Mouse (Mus musculus) forebrain, embryonic 16.5 days (tissue): Measurements from ENCODE around the gene Parn. TPM values are rescaled to one million over a fixed set of nuclear protein-coding genes. Genes with fewer than 3 reads are reported as not detected.

Source experiments
- ATAC-seq: fragments of 200-750 bp; cut with Nextera tagmentation; 2 replicates; pipeline ENCODE4 v1.8.0; 2017; ENCODE audit warnings: mild to moderate bottlenecking, moderate library complexity
- H3K27ac ChIP-seq: fragments of 300-500 bp; sonication (generic); 2 replicates; pipeline ENCODE4 v1.5.1; 2014; ENCODE audit warnings: low read length, control low read depth
- H3K27me3 ChIP-seq: fragments of 300-500 bp; sonication (generic); replicated peaks from 2 replicates; pipeline ENCODE4 v1.6.1; 2014; ENCODE audit warnings: low read length; ENCODE audit not compliant: control insufficient read depth, insufficient read depth
- H3K36me3 ChIP-seq: fragments of 300-500 bp; sonication (generic); 2 replicates; pipeline ENCODE4 v1.6.1; 2014; ENCODE audit not compliant: control insufficient read depth, insufficient read depth
- H3K4me1 ChIP-seq: fragments of 300-500 bp; sonication (generic); replicated peaks from 2 replicates; pipeline ENCODE4 v1.6.1; 2014; ENCODE audit warnings: low read length; ENCODE audit not compliant: control insufficient read depth, insufficient read depth
- H3K4me2 ChIP-seq: fragments of 300-500 bp; sonication (generic); 2 replicates; pipeline ENCODE4 v1.6.1; 2014; ENCODE audit warnings: mild to moderate bottlenecking, low read length, control low read depth
- H3K4me3 ChIP-seq: fragments of 300-500 bp; sonication (generic); replicated peaks from 2 replicates; pipeline ENCODE4 v1.5.1; 2014; ENCODE audit warnings: mild to moderate bottlenecking, low read length, control low read depth
- H3K9ac ChIP-seq: fragments of 300-500 bp; sonication (generic); replicated peaks from 2 replicates; pipeline ENCODE4 v1.6.1; 2014; ENCODE audit warnings: low read depth, low read length, control low read depth
- H3K9me3 ChIP-seq: fragments of 300-500 bp; sonication (generic); 2 replicates; pipeline ENCODE4 v1.6.1; 2016; ENCODE audit warnings: low read length; ENCODE audit not compliant: control insufficient read depth
- WGBS: fragments of 180-500 bp; shearing (Covaris S2); extraction: QIAGEN DNeasy Blood & Tissue Kit; methylation state at CpG from one replicate; pipeline ENCODE4 v1.1.7; 2014; 5-methylcytosine and 5-hydroxymethylcytosine counted together
- polyA plus RNA-seq: library from polyadenylated mRNA; unstranded; fragments of >200 nt; fragmentation: Nextera tagmentation; extraction: Ambion mirVana; gene quantifications from 2 replicates; pipeline ENCODE4 v1.2.1, GENCODE M21; 2015

Parn gene
- polyA plus RNA-seq, 1 experiment from 2014 or later, result 44.2 TPM

DNA sequence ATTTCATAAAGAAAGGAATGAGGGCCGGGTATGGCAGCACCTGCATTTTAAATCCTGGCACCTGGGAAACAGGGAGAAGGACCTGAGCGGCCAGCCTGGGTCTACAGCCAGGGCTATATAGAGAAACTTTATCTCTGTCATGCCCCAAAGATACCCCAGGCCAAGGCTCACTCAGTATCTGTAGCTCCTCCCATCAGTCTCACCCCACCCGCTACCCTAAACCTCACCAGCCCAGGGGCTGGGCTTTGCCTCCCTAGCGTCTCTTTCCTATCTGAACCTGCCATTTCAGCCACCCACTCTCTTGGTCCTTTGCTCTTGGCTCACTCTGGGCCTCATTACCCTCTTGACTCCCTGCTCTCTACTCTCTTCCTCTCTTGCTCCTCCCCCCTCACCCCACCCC, 92.7 kb downstream of the Parn start:
- Histone ChIP-seq H3K27ac (no peak overlapping the region), H3K36me3 (no peaks in the 10 kb centered on the region), H3K27me3 (no peaks in the 10 kb centered on the region), H3K9ac (no peak overlapping the region), H3K9me3 (no peaks in the 10 kb centered on the region), H3K4me2 (no peak overlapping the region), H3K4me3 (no peak overlapping the region), H3K4me1 (no peaks in the 10 kb centered on the region)
- ATAC-seq, result no peak
- 87% methylated on average over 4 of the region's 4 CpGs for WGBS

DNA sequence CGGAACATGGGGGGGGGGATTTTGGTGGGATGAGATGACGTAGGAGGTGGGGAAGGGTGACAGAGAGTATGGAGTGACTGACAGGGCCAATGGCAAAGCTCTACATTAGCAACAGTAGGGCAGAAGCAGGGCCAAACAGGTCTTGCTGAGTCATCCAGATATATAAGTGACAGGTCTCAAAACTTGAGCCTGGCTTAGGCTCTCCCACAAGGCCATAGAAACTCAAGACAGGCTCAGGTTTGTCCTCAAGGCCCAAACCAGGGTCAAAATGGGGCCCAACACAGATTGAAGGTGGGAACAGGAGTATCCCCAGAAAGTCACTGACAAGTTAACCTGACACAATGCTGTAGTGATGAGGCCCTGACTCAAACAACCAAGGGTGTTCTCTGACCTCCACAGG, 99.7 kb downstream of the Parn start:
- no peak for ATAC-seq
- Histone ChIP-seq H3K4me1 (no peaks in the 10 kb centered on the region), H3K9ac (no peak overlapping the region), H3K4me2 (no peak overlapping the region), H3K9me3 (no peaks in the 10 kb centered on the region), H3K36me3 (no peaks in the 10 kb centered on the region), H3K27me3 (no peaks in the 10 kb centered on the region), H3K27ac (no peak overlapping the region), H3K4me3 (no peak overlapping the region)
- 86% methylated on average over 2 of the region's 2 CpGs for WGBS

DNA sequence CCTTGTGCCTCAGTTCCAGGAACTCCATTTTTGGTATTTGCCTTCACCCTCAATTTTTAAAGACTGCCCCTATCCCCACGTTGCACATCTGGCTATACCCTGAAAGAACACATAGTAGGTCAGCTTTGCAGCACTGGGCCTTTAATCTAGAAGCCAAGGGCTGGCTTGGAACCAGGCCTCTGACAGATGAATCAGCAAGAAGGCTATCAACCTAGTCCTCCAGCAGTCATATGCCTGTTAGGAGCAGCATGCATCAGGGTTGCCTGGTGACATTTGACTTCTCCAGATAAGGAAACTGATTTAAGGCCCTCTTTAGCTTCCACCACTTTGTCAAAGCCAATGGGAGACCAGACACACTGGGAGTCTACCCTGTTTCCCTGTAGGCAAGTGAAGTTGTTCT, 100.4 kb downstream of the Parn start:
- Histone ChIP-seq H3K4me1 (no peaks in the 10 kb centered on the region), H3K9ac (no peak overlapping the region), H3K4me2 (no peak overlapping the region), H3K27me3 (no peaks in the 10 kb centered on the region), H3K4me3 (no peak overlapping the region), H3K27ac (no peak overlapping the region), H3K9me3 (no peaks in the 10 kb centered on the region), H3K36me3 (no peaks in the 10 kb centered on the region)
- WGBS, result 100% methylated on average over 1 of the region's 1 CpGs
- ATAC-seq, result no peak

DNA sequence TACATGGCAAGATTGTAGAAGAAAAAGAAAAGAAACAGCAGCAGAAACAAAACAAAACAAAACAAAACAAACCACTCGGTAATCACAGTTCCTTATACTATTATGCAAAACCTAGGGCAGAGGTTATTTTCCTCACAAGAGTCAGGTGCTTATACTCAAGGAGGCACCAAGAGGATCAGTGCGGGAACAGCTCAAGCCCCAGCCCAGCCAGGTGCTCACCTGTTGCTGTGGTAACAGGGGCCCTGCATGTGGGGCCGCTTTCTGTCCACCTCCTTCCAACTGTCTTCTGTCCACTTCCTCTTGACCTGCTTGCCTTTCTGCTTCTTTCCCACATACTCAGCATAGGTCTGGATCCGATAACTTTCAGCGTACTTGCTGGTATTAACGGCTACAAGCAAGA, 101.6 kb downstream of the Parn start:
- ATAC-seq, result no peak
- Histone ChIP-seq H3K36me3 (no peaks in the 10 kb centered on the region), H3K9ac (no peak overlapping the region), H3K9me3 (no peaks in the 10 kb centered on the region), H3K27ac (no peak overlapping the region), H3K4me2 (no peak overlapping the region), H3K27me3 (no peaks in the 10 kb centered on the region), H3K4me3 (no peak overlapping the region), H3K4me1 (no peaks in the 10 kb centered on the region)
- 80% methylated on average over 6 of the region's 6 CpGs for WGBS

DNA sequence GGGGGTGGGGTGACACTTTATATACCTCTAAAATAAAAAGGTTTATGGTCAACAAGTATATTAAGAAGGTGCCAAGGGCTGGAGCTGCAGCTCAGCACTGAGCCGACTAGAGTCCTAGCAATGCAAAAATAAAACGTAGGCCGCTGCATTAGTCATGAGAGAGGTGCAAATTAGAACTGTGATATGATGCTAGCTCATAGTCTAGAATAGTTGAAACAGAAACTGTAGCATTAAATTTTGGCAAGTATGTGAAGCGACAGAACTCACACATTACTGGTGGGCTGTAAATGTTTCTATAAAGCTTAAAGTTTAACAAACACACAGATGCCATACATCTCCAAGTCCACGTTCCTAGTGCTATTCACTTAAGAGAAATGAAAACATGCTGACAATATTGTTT, 102.7 kb downstream of the Parn start:
- Histone ChIP-seq H3K9ac (no peak overlapping the region), H3K36me3 (no peaks in the 10 kb centered on the region), H3K9me3 (no peaks in the 10 kb centered on the region), H3K27ac (no peak overlapping the region), H3K4me1 (no peaks in the 10 kb centered on the region), H3K27me3 (no peaks in the 10 kb centered on the region), H3K4me3 (no peak overlapping the region), H3K4me2 (no peak overlapping the region)
- peak; percentile 43; the same call in 1 of the 2 replicates for ATAC-seq
- WGBS, result 70% methylated on average over 5 of the region's 5 CpGs

DNA sequence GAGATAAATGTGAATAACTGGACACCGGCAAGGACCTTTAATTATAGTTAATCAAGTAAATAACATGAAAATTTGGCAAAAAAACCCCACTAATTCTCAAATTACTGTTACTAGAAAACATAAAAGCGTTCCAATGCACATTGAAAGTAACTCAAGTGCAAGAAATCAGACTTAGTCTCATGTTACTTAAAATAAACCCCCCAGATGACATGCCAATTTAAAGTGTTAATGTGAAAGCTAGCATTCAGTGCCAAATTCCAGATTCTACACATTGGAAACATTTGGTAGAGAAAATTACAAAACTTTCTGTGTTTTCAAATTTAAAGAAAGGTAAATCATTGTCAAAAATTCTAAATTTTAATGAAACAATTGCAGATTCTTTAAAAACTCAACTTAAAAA, 110.2 kb downstream of the Parn start:
- H3K9ac ChIP-seq, result no peak overlapping the region
- no peaks in the 10 kb centered on the region for H3K36me3 ChIP-seq
- 23% methylated on average over 2 of the region's 2 CpGs for WGBS
- no peak overlapping the region for H3K4me2 ChIP-seq
- no peaks in the 10 kb centered on the region for H3K27me3 ChIP-seq
- no peak overlapping the region for H3K4me3 ChIP-seq
- H3K9me3 ChIP-seq, result no peaks in the 10 kb centered on the region
- ATAC-seq, result no peak
- no peak overlapping the region for H3K27ac ChIP-seq
- no peaks in the 10 kb centered on the region for H3K4me1 ChIP-seq

DNA sequence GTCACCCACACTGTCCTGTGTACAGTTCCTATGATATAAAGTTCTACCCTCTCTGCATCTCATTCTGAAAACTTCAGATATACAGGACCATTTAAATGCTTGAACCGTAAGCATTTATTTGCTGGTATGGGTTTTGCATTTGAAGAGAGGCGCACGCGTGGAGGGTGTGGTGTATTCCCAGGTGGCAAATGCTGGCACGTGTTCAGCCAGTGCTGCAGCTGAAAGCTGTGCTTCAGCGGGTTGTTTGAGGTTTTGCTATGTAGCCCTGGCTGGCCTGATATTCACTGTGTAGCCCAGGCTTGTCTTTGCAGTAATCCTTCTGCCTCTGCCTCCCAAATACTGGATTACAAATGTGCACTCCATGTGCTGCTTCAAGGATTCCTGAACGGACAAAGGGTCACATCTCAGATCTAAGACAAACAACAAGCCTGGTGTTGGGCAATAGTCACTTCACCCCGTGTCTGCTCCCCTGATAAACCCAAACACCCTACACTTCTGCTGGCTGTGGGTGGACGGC, 111.0 kb downstream of the Parn start:
- no peak overlapping the region for H3K27ac ChIP-seq
- no peak overlapping the region for H3K9ac ChIP-seq
- no peak overlapping the region for H3K4me3 ChIP-seq
- H3K27me3 ChIP-seq, result no peaks in the 10 kb centered on the region
- no peaks in the 10 kb centered on the region for H3K4me1 ChIP-seq
- no peak overlapping the region for H3K4me2 ChIP-seq
- WGBS, result 83% methylated on average over 9 of the region's 9 CpGs
- no peaks in the 10 kb centered on the region for H3K36me3 ChIP-seq
- H3K9me3 ChIP-seq, result no peaks in the 10 kb centered on the region
- ATAC-seq, result no peak

DNA sequence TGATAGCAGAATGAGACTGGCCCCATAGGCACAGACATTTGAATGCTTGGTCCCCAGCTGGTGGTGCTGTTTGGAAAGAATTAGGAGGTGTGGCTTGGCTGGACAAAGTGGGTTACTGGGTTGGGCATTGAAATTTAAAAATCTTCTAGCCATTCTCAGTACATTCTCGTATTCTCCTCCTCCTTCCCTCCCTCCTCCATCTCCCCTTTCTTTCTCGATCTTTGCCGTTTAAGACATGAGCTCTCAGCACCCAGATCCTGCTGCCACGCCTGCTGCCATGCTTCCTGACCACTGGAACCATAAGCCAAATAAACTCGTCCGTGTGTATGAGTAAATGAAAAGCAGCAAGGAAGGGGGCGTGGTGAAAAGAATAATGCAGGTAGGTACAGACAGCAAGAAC, 111.5 kb downstream of the Parn start:
- Histone ChIP-seq H3K27me3 (no peaks in the 10 kb centered on the region), H3K27ac (no peak overlapping the region), H3K9ac (no peak overlapping the region), H3K36me3 (no peaks in the 10 kb centered on the region), H3K4me3 (no peak overlapping the region), H3K4me1 (no peaks in the 10 kb centered on the region), H3K9me3 (no peaks in the 10 kb centered on the region), H3K4me2 (no peak overlapping the region)
- 90% methylated on average over 7 of the region's 7 CpGs for WGBS
- ATAC-seq, result no peak

DNA sequence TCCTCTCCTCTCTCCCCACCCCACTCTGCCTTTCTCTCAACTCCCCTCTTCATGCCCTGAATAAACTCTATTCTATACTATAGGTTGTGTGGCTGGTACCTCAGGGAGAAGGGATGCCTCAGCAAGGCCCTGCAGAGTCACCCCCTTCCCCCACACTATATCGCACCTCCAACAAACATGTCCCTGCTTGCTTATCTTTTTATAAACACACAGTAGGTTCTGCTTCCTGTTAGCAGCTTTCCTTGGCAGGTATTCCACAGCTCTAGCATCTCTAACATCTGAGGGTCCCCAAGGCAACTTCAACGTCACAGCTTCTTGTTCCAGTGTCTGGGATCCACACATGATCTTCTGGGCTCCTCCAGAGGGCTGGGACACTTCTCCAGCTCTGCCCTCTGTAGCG, 117.3 kb downstream of the Parn start:
- ATAC-seq, result no peak
- H3K9me3 ChIP-seq, result peaks cover 2% of the 10 kb centered on the region; the same call in 1 of the 2 replicates
- H3K36me3 ChIP-seq, result no peaks in the 10 kb centered on the region
- H3K27ac ChIP-seq, result no peak overlapping the region
- no peak overlapping the region for H3K4me2 ChIP-seq
- no peak overlapping the region for H3K9ac ChIP-seq
- 96% methylated on average over 3 of the region's 3 CpGs for WGBS
- H3K4me1 ChIP-seq, result no peaks in the 10 kb centered on the region
- no peak overlapping the region for H3K4me3 ChIP-seq
- H3K27me3 ChIP-seq, result no peaks in the 10 kb centered on the region

DNA sequence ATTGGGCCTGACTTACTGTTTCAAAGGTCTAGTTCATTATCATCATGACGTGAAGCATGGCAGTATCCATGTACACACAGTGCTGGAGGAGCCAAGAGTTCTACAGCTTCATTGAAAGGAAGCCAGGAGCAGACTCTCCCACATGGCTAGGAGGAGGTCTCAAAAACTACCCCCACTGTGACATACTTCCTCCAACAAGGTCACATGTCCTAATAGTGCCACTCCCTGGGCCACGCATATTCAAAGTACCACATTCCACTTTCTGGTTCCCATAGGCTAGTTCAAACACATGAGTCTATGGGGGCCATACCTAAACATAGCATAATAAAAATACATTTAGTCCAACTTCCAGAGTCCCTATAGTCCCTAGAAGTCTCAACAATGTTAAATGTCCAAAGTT, 118.0 kb downstream of the Parn start:
- 88% methylated on average over 2 of the region's 2 CpGs for WGBS
- H3K27ac ChIP-seq, result no peak overlapping the region
- no peaks in the 10 kb centered on the region for H3K4me1 ChIP-seq
- no peaks in the 10 kb centered on the region for H3K27me3 ChIP-seq
- no peak overlapping the region for H3K4me3 ChIP-seq
- H3K9me3 ChIP-seq, result peaks cover 6% of the 10 kb centered on the region
- no peak overlapping the region for H3K9ac ChIP-seq
- H3K4me2 ChIP-seq, result no peak overlapping the region
- H3K36me3 ChIP-seq, result 0 out of 2 replicates have a peak, but pooled peaks cover 2% of the 10 kb centered on the region
- ATAC-seq, result no peak
